Mouse (Mus musculus): ENCODE data around the gene Apol7e.
"Not testable (repeated sequence)": the region's sequence is repeated elsewhere in the genome, so short reads cannot be mapped to it uniquely, and the experiment has no call there.

The Apol7e gene

GRCm38 (mm10) chr15:77698656-77699055, at the start of gene Apol7e:
Gene Apol7e (plus strand): TSS chr15:77698857.
- not testable (repeated sequence) for DNase-seq

DNA sequence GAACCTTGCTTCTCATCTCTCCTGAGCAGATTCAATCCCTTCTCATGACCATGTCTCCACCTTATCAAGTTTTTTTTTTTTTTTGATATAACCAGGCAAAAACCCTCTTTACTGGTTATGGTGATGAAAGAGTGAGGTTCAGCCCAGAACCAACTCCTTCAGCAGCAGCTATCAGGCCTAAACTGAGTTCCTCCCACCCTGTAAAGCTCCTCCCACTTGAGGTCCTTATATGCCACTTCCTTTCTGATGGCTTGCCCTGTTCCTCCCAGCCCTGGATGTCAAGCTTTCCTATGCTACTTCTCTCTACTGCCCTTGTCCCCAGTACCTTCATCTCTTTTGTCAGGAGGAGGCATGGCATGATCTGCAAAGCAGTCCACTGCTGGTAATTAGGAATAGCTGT, 47.5 kb upstream of the Apol7e start:
- not testable (repeated sequence) for DNase-seq

GRCm38 (mm10) chr15:77659773-77660172, 38.9 kb upstream of the Apol7e start:
- DNase-seq, result not testable (repeated sequence)

- not testable (repeated sequence) for DNase-seq
These were observed 36.8 kb upstream of the Apol7e start for GRCm38 (mm10) chr15:77661841-77662240.

- not testable (repeated sequence) for DNase-seq
These were observed 24.6 kb upstream of the Apol7e start for GRCm38 (mm10) chr15:77674081-77674480.

DNA sequence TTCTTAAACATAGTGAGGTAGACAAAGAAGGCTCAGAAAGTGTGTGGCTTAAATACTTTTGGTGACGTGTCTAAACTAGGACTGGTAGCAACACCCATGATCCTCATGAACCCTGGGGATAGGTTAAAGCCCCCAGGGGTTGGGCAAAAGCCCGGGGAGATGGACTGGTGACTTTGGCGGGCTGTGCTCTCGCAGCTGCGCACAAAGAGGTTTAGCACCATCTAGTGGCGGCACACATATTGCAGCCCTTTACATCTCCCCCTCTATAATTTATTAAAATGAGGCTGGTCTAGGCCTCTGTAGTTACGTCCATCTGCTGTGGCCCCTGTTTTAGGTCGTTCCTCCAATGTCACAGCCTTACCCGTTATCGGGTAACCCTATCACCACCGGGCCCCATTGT, 14.7 kb upstream of the Apol7e start:
- DNase-seq, result peak; percentile 73

DNA sequence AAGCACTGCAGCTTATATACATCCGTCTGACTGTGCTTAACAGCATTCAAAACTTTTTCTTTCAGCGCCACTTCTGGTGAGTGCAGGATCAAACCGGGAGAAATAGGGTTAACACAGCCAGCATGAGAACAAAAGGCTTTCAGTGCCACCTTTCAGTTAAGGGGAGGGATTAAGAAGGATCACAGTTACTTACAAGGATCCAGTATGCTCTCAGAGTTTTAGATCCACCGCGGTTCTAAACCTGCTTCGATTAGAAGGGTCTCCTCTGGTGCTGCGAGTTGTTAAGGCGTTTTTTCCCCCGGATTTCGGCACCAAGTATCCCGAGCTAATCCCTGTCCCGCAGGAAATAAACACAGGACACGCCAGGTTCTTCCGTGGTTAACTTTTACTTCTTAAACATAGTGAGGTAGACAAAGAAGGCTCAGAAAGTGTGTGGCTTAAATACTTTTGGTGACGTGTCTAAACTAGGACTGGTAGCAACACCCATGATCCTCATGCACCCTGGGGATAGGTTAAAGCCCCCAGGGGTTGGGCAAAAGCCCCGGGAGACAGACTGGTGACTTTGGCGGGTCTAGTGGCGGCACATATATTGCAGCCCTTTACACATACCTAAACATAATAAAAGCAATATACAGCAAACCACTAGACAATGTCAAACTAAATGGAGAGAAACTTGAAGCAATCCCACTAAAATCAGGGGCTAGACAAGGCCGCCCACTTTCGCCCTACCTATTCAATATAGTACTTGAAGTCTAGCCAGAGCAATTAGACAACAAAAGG, 6.9 kb upstream of the Apol7e start:
- not testable (repeated sequence) for DNase-seq

- peak; percentile 54 for DNase-seq
These were observed 3.9 kb upstream of the Apol7e start for GRCm38 (mm10) chr15:77694687-77695295.

DNA sequence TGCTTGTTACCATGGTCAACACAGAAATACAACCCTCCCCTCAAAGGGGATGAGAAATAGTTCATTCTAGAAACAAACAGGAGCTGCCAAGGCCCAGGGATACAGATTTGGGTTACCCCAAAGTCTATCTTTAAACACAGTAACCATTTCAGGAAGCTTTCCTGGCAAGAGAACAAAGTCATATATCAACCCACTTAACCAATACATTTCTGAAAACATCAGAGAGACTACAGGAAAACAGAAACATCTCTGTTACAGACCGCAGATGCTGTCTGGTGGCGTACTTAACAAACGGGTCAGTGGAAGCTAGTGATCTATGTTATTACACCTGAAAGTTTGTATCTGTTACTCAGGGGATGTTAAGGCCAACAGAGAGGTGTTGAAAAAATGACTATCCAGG, 6.6 kb downstream of the Apol7e start:
- not testable (repeated sequence) for DNase-seq

- DNase-seq, result not testable (repeated sequence)
These were observed 10.3 kb downstream of the Apol7e start for GRCm38 (mm10) chr15:77708936-77709335.

- DNase-seq, result not testable (repeated sequence)
These were observed 19.6 kb downstream of the Apol7e start for GRCm38 (mm10) chr15:77718240-77718639.

- not testable (repeated sequence) for DNase-seq
These were observed 22.9 kb downstream of the Apol7e start for GRCm38 (mm10) chr15:77721509-77721908.

DNA sequence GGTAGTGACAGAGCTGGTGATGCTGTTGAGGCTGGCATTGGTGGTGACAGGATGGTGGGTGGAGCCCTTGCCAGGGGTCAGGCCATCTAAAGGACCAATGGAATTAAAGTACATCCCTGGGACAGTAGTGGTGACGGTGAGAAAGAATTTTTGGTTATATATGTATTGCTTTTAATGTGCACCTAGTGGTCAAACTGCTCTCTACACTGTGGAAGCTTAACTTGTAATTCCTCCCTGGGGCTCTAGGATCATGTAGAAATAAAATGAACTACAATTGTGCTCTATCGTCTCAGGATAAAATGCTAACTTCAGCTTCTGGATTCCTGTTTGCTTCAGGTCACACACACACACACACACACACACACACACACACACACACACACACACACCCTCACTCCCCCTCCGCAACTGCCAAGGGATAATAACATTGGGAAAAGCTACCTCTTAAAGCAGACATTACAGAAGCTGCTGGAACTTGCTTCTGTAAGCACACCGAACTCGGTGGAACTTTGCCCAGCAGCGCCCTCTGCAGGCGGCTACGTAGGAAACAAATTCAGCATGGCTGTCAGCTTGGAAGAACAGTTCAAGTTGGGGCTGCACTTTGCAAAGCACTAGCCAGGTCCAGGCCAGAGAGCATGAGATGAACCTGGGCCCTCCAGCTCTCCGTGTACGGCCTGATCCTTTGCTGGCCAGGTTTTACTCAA, 25.7 kb downstream of the Apol7e start:
- DNase-seq, result not testable (repeated sequence)

- DNase-seq, result not testable (repeated sequence)
These were observed 26.9 kb downstream of the Apol7e start for GRCm38 (mm10) chr15:77725393-77726020.

DNA sequence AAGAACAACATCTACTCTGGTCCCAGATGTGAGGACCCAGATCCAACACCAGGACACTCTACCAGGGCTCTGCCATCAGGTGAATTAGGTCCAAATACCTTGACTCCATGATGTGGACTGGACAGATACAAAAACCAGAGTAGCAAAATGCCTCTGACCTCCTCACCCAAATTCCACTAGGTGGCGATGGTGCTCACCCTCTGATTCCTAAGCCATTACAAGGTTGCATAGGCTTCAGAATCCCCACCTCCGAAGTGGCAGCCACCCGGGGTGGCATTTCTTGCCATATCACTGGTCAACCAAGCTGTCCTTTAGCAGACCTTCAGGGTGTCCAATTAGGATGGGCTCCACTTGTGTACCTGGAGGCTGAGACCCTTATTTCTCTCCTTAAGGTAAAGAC, 28.5 kb downstream of the Apol7e start:
- not testable (repeated sequence) for DNase-seq

DNA sequence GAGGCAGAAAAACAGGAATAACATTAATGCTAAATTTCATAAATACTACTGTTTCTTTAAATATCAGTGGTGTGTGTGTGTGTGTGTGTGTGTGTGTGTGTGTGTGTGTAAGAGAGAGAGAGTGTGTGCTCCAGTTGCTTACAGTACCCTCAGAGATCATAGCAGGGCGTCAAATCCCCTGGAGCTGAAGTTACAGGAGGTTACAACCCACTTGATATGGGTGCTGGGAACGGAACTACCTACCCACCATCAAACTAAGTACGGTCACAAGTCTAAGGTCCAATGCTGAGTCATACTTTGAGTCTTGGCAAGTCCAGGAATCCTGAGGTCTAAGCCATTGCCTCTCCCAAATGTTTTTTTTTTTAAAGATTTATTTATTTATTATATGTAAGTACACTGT, 29.1 kb downstream of the Apol7e start:
- DNase-seq, result not testable (repeated sequence)

GRCm38 (mm10) chr15:77728739-77729138, 30.1 kb downstream of the Apol7e start, which contains the start of gene Apol9b:
Gene Apol9b (plus strand): TSS chr15:77729039.
- DNase-seq, result not testable (repeated sequence)

DNA sequence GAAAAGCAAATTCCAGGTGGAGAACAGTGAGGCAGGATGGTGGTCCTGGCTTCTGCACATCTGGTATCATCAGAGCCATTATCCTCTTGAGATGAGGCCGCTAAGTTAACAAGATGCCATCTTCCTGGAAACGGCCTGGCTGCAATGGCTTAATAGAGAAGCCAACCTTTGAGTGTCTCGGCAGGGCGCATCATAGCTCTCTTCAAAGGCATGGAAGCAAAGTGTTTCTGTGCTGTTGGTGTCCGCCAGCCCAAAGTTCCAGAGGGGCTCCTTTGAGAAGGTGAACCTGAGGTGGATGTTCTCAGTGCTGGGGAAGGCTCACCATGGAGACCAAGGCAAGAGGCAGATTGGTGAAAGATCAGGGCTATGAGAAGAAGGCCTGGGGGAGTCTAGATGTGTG, 32.9 kb downstream of the Apol7e start:
- no peak for DNase-seq

GRCm38 (mm10) chr15:77732851-77733250, 34.2 kb downstream of the Apol7e start:
- not testable (repeated sequence) for DNase-seq

DNA sequence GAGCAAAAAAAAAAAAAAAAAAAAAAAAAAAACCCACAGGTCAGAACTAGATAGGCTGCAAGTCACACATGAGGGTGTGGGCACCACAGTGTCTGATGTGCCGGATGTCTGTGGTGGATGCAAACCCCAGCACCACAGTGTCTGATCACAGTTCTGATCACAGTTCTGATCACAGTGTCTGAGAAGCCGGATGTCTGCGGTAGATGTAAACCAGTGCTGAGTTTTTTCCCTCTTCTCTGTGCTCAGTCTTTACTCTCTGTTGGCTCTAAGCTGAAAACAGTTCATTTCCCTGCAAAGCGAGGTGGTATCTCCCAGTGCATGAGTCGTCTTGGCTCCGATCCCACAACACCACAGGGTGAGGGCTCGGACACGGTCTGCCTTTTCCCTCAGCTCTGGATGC, 34.7 kb downstream of the Apol7e start:
- not testable (repeated sequence) for DNase-seq

- not testable (repeated sequence) for DNase-seq
These were observed 35.2 kb downstream of the Apol7e start for GRCm38 (mm10) chr15:77733903-77734302.

GRCm38 (mm10) chr15:77740511-77741297, 42.0 kb downstream of the Apol7e start:
- DNase-seq, result no peak

Data from thymus, postnatal 4 days (tissue).